Mouse (Mus musculus) frontal cortex, postnatal 14 days (tissue): Measurements from ENCODE around the gene Irf3.

Source experiments
- DNase-seq, 2 experiments: peaks; one replicate each; pipeline ENCODE4 v3.0.0; 2022; ENCODE audit warnings: low spot score in 2 of 2

Gene Irf3

DNA sequence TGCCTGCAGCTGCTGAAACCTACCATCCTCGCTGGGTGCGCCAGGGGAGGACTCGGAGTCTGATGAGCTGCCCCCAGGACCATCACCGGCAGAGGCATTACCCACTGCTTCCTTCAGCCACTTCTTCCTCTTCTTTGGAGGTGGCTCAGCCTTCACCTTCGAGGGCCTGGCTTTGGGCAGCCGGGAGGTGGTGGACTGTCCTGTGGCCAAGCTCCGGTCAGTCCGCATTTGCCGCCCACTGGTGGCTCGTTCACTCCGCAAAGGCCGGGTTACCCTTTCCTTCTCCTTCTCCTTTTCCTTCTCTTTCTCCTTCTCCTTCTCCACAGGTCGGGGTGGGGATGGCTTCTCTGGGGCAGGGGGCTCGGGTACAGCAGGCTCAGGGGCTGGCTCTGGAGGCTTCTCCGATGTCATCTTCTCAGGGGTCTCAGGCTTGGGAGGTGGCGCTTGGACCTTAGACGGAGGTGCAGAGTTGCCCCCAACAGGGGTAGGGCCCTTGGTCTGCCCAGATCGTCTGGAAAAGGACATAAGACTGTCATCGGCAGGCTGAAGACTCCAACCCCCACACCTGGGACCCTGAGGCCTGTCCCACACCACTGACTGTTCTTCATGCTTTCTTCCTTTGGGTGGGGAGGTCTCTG, 36.4 kb downstream of the Irf3 start:
- DNase-seq = no peak

DNA sequence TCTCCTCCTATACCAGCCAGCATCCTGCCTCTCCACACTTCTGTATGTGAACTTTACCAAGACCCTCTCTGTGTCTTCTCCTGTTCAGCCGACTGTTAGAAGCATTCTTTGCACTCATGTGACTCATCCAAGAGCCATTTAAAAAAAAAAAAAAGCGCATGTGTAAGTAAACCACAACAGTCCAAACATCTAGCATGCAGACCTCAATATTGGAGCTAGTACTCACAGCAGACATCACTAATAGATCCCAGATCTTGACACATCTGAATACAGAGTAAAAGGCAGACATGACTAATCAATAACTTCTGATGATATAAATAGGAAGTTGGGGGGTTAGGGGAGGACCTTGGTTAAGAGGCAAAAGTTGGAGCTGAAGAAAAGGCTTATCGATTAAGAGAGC, 38.2 kb downstream of the Irf3 start:
- no peak for DNase-seq

DNA sequence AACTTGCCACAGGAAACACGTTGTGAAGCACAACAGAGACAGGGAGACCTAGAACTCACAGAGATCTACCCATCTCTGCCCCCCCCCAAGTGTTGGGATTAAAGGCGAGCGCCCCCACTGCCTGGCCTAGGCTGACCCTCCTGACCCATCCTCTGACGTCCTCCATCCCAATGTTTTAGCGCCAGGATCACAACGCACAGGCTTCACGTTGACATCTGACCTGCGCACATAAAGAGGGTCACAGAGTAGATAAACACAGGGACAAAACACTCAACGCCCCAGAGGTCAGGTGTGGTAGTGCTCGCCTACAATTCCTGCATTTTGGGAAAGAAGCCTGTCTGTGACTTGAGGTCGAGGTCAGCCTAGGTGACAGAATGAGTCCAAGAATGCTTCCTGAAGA, 39.3 kb downstream of the Irf3 start:
- no peak for DNase-seq

DNA sequence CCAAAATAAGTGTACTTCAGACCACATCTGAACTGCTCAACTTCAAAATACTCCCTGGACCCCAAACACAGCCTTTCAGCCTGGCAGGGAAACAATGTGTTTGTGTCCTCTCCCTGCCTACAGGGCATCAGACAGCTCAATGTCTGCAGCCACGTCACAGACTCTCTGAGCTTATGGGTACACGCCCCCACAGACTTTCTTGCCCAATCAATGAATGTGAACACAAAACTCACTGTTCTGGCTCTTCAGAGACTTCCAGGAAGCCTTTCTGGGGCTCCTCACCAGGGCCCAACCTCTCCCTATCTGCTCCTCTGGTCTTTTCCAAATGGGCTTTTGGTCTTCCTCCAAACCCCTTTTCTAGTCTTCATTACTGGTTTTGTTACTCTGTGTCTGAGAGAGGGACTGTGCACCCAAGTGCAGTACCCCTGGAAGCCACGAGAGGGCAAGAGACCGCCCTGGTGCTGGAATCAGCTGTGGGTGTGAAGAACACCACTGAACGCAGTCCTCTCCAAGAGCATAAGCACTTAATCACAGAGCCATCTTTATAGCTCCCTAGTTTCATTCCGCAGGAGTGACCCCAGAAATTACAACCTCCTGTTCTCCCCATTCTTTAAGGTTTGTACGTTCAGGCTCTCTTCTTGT, 40.4 kb downstream of the Irf3 start:
- DNase-seq = peak in 1 of 2 experiments; percentile 42

- no peak for DNase-seq
These were observed 41.0 kb downstream of the Irf3 start for GRCm38 (mm10) chr7:45038411-45038810.

DNA sequence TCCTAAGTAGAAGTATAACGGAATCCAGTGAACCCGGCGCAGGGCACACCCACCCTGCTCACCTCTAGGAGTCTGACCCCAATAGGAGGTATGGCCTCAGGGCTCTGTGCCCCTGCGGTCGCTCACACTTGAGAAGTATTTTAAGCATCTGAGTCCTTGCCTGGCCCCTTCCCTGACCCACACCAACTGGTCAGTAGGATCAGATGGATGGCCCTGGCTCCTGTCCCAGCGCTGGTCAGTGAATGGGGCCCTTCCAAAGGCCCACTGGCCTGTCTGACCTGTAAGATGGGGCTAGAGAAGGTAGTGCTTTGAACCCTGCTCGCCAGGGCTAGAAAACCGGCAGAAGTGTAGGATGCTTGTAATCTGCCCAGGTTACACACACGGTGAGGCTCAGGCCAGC, 43.4 kb downstream of the Irf3 start:
- DNase-seq = no peak

GRCm38 (mm10) chr7:45043307-45043706, 45.9 kb downstream of the Irf3 start:
- no peak for DNase-seq

GRCm38 (mm10) chr7:45045741-45046140, 48.3 kb downstream of the Irf3 start:
- DNase-seq = no peak

GRCm38 (mm10) chr7:45046853-45047350, 49.5 kb downstream of the Irf3 start:
- no peak for DNase-seq

DNA sequence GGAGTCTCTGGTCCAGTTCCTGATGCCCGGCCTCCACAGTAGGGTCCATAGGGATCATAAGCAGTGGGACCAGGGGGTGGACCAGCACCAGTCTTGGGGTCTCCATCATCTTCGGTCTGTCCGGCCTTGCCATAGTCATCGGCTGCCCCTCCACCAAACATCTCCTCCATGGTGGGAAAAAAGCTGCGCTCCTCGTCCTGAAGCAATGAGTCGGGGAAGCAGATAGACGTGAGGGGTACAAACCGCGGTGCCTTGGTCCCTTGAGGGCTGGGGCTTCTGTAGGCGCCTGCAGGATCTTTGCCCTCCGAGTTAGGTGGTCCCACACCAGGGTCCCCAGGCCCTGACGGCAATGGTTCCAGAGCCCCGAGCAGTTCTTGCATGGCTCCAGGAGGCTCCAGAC, 50.0 kb downstream of the Irf3 start:
- DNase-seq = no peak

DNA sequence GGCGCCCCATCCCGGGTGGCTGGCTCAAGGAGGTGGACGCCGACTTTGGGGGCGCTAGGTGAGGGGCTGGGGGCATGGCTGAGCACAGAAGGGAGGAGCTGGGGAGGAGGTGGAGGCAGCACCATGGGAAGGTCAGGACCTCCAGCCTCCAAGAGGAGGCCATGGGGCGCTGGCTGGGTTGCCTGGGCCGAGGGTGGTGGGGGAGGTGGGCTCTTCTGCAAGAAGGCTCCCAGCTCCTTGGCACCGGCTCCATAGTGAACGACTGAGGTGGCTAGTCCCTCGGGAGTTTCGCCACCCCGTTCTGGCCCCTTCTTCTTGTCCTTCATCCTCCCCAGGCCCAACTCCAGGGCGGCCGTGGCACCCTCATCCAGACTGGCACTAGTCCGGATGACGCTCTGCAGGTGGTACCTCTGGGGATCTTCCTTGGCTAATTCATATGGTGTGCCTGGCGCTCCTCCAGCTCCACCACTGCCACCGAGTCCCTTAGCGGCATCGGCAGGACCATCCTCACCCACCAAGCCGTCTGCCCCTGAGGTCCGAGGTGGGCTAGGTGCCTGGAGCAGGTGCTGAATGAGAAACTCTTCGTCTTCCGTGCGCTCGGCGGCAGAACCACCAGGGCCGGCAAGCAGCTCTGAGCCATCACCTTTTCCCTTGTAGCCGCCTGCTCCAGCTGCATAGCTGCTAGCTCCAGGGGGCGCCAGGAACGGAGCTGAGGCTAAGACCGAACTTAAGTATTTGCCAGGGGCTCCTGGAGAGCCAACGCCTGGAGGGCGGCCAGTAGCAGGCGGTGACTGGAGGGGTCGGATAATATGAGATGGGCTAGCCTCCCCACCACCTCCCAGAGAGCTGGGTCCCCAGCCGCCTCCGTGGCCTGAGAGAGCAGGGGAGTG, 50.8 kb downstream of the Irf3 start:
- DNase-seq = no peak

DNA sequence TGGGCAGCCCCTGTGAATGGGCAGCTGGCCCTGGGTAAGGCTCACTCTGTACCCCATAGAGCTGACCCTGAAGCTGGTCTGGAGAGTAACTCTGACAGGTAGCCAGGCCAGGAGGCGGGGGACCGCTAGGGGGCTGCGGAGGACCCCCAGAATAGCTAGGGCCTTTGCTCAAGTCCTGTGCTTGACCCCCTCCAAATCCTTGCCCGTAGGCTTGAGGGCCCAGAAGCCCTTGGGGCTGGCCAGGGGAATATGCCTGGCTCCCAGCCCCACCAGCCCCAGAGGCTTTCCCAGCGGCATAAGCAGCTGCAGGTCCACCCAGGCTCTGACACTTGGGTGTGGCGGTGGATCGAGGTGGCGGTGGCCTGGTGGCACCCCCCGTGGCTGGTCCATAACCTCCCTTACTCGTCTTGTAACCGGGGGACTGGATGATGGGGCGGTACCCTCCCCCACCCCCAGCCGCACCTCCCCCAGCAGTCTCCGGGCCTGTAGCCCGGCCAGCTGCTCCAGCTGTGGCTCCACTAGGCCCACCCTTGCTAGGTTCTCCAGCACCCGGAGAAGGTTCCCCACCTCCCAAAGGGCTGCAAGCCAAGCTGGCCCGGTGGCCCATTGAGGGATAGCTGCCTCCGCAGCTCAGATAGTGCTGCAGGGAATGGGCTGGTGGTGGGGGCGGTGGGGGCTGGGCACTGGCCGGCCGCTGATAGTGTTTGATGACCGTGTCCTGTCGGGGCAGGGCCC, 51.6 kb downstream of the Irf3 start:
- no peak for DNase-seq

DNA sequence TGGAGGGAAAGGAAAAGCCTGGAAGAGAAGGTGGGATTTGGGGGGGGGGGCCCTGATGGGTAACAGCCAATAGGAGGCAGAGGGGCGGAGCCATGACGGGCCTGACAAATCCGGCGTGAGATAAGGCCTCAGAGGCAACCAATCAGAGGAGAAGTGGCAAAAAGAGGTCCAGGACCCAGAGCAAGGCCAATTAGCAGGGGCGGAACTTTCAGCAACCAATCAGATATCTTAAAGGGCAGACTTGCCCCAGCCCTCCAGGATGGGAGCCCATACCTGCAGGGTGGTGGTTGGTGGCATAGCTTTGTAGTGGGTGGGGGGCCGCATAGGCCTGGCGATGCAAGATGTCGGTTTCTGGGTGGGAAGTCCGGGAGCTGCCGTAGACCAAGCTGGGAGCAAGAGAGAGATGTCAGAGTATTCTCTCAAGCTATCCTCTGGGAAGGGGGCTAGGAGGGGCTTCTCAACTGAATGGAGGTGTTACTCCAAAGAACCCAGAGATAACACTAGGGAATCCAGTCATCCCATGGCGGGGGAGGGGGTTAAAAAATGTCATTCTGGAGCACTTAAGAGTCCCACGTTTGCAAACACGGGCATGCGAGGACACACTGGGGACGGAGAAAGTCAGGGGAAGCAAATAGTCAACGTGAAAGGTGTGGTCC, 53.6 kb downstream of the Irf3 start:
- DNase-seq = peak; percentile 62 to 73

- no peak for DNase-seq
These were observed 54.1 kb downstream of the Irf3 start for GRCm38 (mm10) chr7:45051601-45051974.
